Mouse (Mus musculus) hematopoietic stem cell, adult 5-6 weeks (primary cell): ENCODE results near the gene Asb8. TPM values are rescaled to one million over a fixed set of nuclear protein-coding genes. Genes with fewer than 3 reads are reported as not detected.

Experiments
- ATAC-seq, 2 experiments: fragments of 125-278 bp in 1 of 2; replicated peaks in 1 of 2; 2 replicates each; pipeline ENCODE4 v1.8.0; 2016 to 2017; ENCODE audit warnings: inconsistent platforms in 2 of 2, mild to moderate bottlenecking in 2 of 2, moderate number of reproducible peaks in 2 of 2, low read depth in 1 of 2, moderate TSS enrichment in 1 of 2; ENCODE audit not compliant: low FRiP score in 2 of 2, poor library complexity in 2 of 2, severe bottlenecking in 2 of 2, insufficient read depth in 1 of 2, low TSS enrichment in 1 of 2
- total RNA-seq: library from RNA; stranded (forward); fragments of 172-1452, 232-1000 nt; gene quantifications from 2 replicates; pipeline ENCODE4 v1.2.3, GENCODE M21; 2017

Gene Asb8
- total RNA-seq, 1 experiment from 2014 or later = 17.2 TPM

- ATAC-seq = no peak; a peak in 1 of 4 replicates
These were observed 63.0 kb downstream of the Asb8 start for GRCm38 (mm10) chr15:98102401-98102800.

GRCm38 (mm10) chr15:98098519-98098918 is 66.9 kb downstream of the Asb8 start:
- no peak for ATAC-seq

GRCm38 (mm10) chr15:98096957-98097356 is 68.5 kb downstream of the Asb8 start:
- ATAC-seq = no peak

GRCm38 (mm10) chr15:98094905-98095304 is 70.5 kb downstream of the Asb8 start:
- no peak for ATAC-seq

- ATAC-seq = peak; percentile 84 to 91
These were observed 72.1 kb downstream of the Asb8 start, which contains the start of gene Senp1 for GRCm38 (mm10) chr15:98093121-98094011. Gene Senp1 (minus strand): TSS chr15:98093744.

- peak in 1 of 2 experiments; percentile 5; a peak in 1 of 4 replicates for ATAC-seq
These were observed 72.9 kb downstream of the Asb8 start, which contains the start of gene Pfkm for GRCm38 (mm10) chr15:98092372-98093120. Gene Pfkm (plus strand): TSS chr15:98092589.

GRCm38 (mm10) chr15:98091841-98092240 is 73.6 kb downstream of the Asb8 start:
- no peak for ATAC-seq

- ATAC-seq = peak; percentile 40 to 63
These were observed 75.8 kb downstream of the Asb8 start for GRCm38 (mm10) chr15:98089421-98090183.

GRCm38 (mm10) chr15:98088889-98089288 is 76.5 kb downstream of the Asb8 start:
- ATAC-seq = no peak

Other genes starting within 250 kb of the Asb8 start
- gene Tmem106c, start 201.4 kb downstream of the Asb8 start, total RNA-seq = 36.1 and 45.1 TPM in 2 replicates
- gene Col2a1, start 160.9 kb downstream of the Asb8 start, total RNA-seq = not detected in 2 replicates
- gene Pfkm, start 73.0 kb downstream of the Asb8 start, total RNA-seq = 38.0 and 41.3 TPM in 2 replicates
- gene Senp1, start 71.9 kb downstream of the Asb8 start, total RNA-seq = 58.2 and 63.0 TPM in 2 replicates
- gene Ccdc184, start 1.5 kb upstream of the Asb8 start, total RNA-seq = 0.10 TPM in 1 of 2 replicates, not detected in the other
- gene Olfr288, start 29.9 kb upstream of the Asb8 start, total RNA-seq = not detected in 2 replicates
- gene Gm44579, start 55.4 kb upstream of the Asb8 start, total RNA-seq = not detected in 2 replicates
- gene Olfr287, start 55.4 kb upstream of the Asb8 start, total RNA-seq = not detected in 2 replicates
- gene Olfr286, start 68.8 kb upstream of the Asb8 start, total RNA-seq = not detected in 2 replicates
- not detected in 2 replicates for gene H1fnt, start 91.7 kb upstream of the Asb8 start, total RNA-seq
- gene Zfp641, start 130.5 kb upstream of the Asb8 start, total RNA-seq = not detected in 2 replicates
- gene Olfr285, start 151.7 kb upstream of the Asb8 start, total RNA-seq = not detected in 2 replicates
- not detected in 2 replicates for gene Olfr284, start 175.4 kb upstream of the Asb8 start, total RNA-seq
- not detected in 2 replicates for gene Olfr283, start 215.3 kb upstream of the Asb8 start, total RNA-seq